Mouse (Mus musculus) heart, embryonic 10.5 days (tissue): Measurements from ENCODE around the gene Tmem135. TPM values are rescaled to one million over a fixed set of nuclear protein-coding genes. Genes with fewer than 3 reads are reported as not detected.

ENCODE experiments used
- DNase-seq: peaks from one replicate; pipeline ENCODE4 v3.0.0-alpha.2; 2017; ENCODE audit warnings: low spot score
- H3K27ac ChIP-seq: fragments of 300-500 bp; sonication (generic); 2 replicates; pipeline ENCODE4 v1.5.1; 2016; ENCODE audit warnings: mild to moderate bottlenecking
- H3K27me3 ChIP-seq: fragments of 300-500 bp; sonication (generic); 2 replicates; pipeline ENCODE4 v1.6.1; 2016; ENCODE audit warnings: mild to moderate bottlenecking; ENCODE audit not compliant: poor library complexity, insufficient read depth, severe bottlenecking
- H3K36me3 ChIP-seq: fragments of 300-500 bp; sonication (generic); 2 replicates; pipeline ENCODE4 v1.6.1; 2016; ENCODE audit warnings: mild to moderate bottlenecking, moderate library complexity
- H3K4me1 ChIP-seq: fragments of 300-500 bp; sonication (generic); 2 replicates; pipeline ENCODE4 v1.6.1; 2016; ENCODE audit warnings: mild to moderate bottlenecking
- H3K4me3 ChIP-seq: fragments of 300-500 bp; sonication (generic); 2 replicates; pipeline ENCODE4 v1.5.1; 2016; ENCODE audit warnings: mild to moderate bottlenecking, moderate library complexity
- H3K9me3 ChIP-seq: fragments of 300-500 bp; sonication (generic); 2 replicates; pipeline ENCODE4 v1.6.1; 2016; ENCODE audit warnings: mild to moderate bottlenecking, moderate library complexity
- WGBS: fragments of 180-500 bp; shearing (Covaris S2); methylation state at CpG from one replicate; pipeline ENCODE4 v1.1.7; 2016; 5-methylcytosine and 5-hydroxymethylcytosine counted together
- polyA plus RNA-seq: library from polyadenylated mRNA; unstranded; fragments of >200 nt; fragmentation: Nextera tagmentation; extraction: Ambion mirVana; gene quantifications from 2 replicates; pipeline ENCODE4 v1.2.1, GENCODE M21; 2016

Tmem135 gene
- polyA plus RNA-seq, 1 experiment from 2014 or later, result 29.2 TPM

GRCm38 (mm10) chr7:89205402-89205801 is 198.6 kb downstream of the Tmem135 start:
- no peak overlapping the region for H3K4me3 ChIP-seq
- H3K36me3 ChIP-seq, result no peaks in the 10 kb centered on the region
- H3K27ac ChIP-seq, result no peak overlapping the region
- no peaks in the 10 kb centered on the region for H3K27me3 ChIP-seq
- H3K9me3 ChIP-seq, result no peaks in the 10 kb centered on the region
- DNase-seq, result no peak
- H3K4me1 ChIP-seq, result 0 out of 2 replicates have a peak, but pooled peaks cover 2% of the 10 kb centered on the region
- 83% methylated on average over 1 of the region's 1 CpGs for WGBS

DNA sequence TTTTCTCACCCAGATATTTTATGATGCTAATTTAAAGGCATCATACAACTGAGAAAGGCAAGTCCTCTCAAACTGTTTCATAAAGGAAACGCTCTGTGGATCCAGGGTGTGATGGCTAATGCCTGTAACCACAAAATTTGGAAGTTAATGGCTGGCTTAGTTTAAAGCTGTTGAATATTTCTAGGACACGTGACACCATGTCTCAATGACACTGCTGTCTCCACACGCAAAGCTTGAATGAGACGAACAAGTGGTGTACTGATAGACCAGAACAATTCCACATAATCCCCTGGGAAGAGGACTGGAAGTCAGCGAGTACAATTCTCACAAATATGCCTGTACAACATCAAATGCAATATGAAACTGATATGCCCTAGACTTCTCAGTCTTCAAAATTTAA is 200.9 kb downstream of the Tmem135 start:
- no peaks in the 10 kb centered on the region for H3K9me3 ChIP-seq
- DNase-seq, result no peak
- 78% methylated on average over 5 of the region's 5 CpGs for WGBS

DNA sequence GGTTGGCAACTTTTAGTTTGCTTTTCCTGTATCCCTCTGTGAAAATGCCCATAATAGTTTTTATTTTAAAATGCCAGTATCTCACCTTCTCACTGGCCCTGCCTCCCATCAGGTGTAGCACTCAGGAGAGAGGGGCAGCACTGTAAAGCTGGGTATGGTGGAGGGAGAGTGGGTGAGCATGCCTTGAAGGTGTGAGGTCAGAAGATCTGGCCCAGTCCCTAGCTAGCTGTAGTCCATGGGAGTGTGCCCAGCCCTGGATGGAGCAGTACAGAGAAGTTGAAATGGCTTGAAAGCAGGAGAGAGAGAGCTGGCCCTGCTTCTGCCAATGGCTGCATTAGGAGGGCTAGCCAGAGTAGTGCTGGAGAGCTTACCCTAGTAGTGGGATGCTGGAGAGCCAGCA is 202.1 kb downstream of the Tmem135 start:
- no peaks in the 10 kb centered on the region for H3K27me3 ChIP-seq
- no peak overlapping the region for H3K4me3 ChIP-seq
- H3K4me1 ChIP-seq, result no peaks in the 10 kb centered on the region
- no peak for DNase-seq
- no peaks in the 10 kb centered on the region for H3K9me3 ChIP-seq
- no peaks in the 10 kb centered on the region for H3K36me3 ChIP-seq
- no peak overlapping the region for H3K27ac ChIP-seq

More for the DNA sequence above, 200.9 kb downstream of the Tmem135 start:
- Histone ChIP-seq H3K36me3 (no peaks in the 10 kb centered on the region), H3K4me1 (no peaks in the 10 kb centered on the region), H3K4me3 (no peak overlapping the region), H3K27me3 (no peaks in the 10 kb centered on the region), H3K27ac (no peak overlapping the region)

GRCm38 (mm10) chr7:89198499-89198898 is 205.5 kb downstream of the Tmem135 start:
- H3K4me3 ChIP-seq, result no peak overlapping the region
- H3K27ac ChIP-seq, result no peak overlapping the region
- no peak for DNase-seq
- 85% methylated on average over 4 of the region's 4 CpGs for WGBS
- 0 out of 2 replicates have a peak, but pooled peaks cover 8% of the 10 kb centered on the region for H3K4me1 ChIP-seq
- no peaks in the 10 kb centered on the region for H3K27me3 ChIP-seq
- H3K36me3 ChIP-seq, result no peaks in the 10 kb centered on the region
- no peaks in the 10 kb centered on the region for H3K9me3 ChIP-seq

- Histone ChIP-seq H3K4me3 (no peak overlapping the region), H3K36me3 (no peaks in the 10 kb centered on the region), H3K9me3 (no peaks in the 10 kb centered on the region), H3K27ac (no peak overlapping the region), H3K4me1 (0 out of 2 replicates have a peak, but pooled peaks cover 8% of the 10 kb centered on the region), H3K27me3 (no peaks in the 10 kb centered on the region)
- no peak for DNase-seq
- 74% methylated on average over 5 of the region's 5 CpGs for WGBS
These were observed 210.6 kb downstream of the Tmem135 start for GRCm38 (mm10) chr7:89193459-89193858.

GRCm38 (mm10) chr7:89183928-89184327 is 220.1 kb downstream of the Tmem135 start:
- Histone ChIP-seq H3K9me3 (no peaks in the 10 kb centered on the region), H3K4me3 (no peak overlapping the region), H3K27me3 (no peaks in the 10 kb centered on the region), H3K36me3 (no peaks in the 10 kb centered on the region), H3K27ac (no peak overlapping the region), H3K4me1 (0 out of 2 replicates have a peak, but pooled peaks cover 4% of the 10 kb centered on the region)
- WGBS, result 64% methylated on average over 4 of the region's 4 CpGs
- no peak for DNase-seq

- 78% methylated on average over 5 of the region's 5 CpGs for WGBS
- H3K27me3 ChIP-seq, result no peaks in the 10 kb centered on the region
- no peak overlapping the region for H3K4me3 ChIP-seq
- no peaks in the 10 kb centered on the region for H3K9me3 ChIP-seq
- no peak for DNase-seq
- H3K4me1 ChIP-seq, result 0 out of 2 replicates have a peak, but pooled peaks cover 4% of the 10 kb centered on the region
- H3K36me3 ChIP-seq, result no peaks in the 10 kb centered on the region
- H3K27ac ChIP-seq, result no peak overlapping the region
These were observed 221.1 kb downstream of the Tmem135 start for GRCm38 (mm10) chr7:89182943-89183342.

- H3K27ac ChIP-seq, result no peak overlapping the region
- no peak for DNase-seq
- H3K36me3 ChIP-seq, result no peaks in the 10 kb centered on the region
- H3K4me1 ChIP-seq, result no peaks in the 10 kb centered on the region
- H3K27me3 ChIP-seq, result no peaks in the 10 kb centered on the region
- WGBS, result 58% methylated on average over 1 of the region's 1 CpGs
- no peaks in the 10 kb centered on the region for H3K9me3 ChIP-seq
- H3K4me3 ChIP-seq, result no peak overlapping the region
These were observed 222.7 kb downstream of the Tmem135 start for GRCm38 (mm10) chr7:89181285-89181684.

DNA sequence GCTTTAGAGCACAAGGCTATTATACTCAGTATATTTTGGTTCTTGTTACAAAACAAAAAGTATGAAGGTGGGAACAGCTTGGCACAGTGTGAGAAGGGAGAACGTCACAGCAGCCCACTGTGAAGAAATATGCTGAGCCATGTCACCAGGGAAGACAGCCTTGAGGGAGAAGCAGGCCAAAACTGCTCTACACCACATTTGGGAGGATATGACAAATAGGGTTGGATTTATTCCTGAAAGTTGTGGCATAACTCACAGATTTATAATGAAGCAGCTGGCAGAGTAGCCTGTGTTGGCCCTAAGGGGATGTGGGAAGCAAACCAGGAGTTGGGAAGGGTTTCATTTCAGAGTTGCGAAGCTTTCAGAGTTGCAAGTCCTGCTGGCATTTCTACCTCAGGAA is 225.4 kb downstream of the Tmem135 start:
- Histone ChIP-seq H3K4me3 (no peak overlapping the region), H3K9me3 (no peaks in the 10 kb centered on the region), H3K27ac (no peak overlapping the region), H3K27me3 (no peaks in the 10 kb centered on the region), H3K36me3 (no peaks in the 10 kb centered on the region), H3K4me1 (no peaks in the 10 kb centered on the region)
- WGBS, result 92% methylated on average over 2 of the region's 2 CpGs
- no peak for DNase-seq

GRCm38 (mm10) chr7:89177926-89178325 is 226.1 kb downstream of the Tmem135 start:
- DNase-seq, result no peak
- H3K4me3 ChIP-seq, result no peak overlapping the region
- H3K27me3 ChIP-seq, result no peaks in the 10 kb centered on the region
- no peak overlapping the region for H3K27ac ChIP-seq
- no peaks in the 10 kb centered on the region for H3K36me3 ChIP-seq
- no peaks in the 10 kb centered on the region for H3K9me3 ChIP-seq
- H3K4me1 ChIP-seq, result no peaks in the 10 kb centered on the region

GRCm38 (mm10) chr7:89174430-89174829 is 229.6 kb downstream of the Tmem135 start:
- Histone ChIP-seq H3K27me3 (no peaks in the 10 kb centered on the region), H3K27ac (no peak overlapping the region), H3K4me1 (no peaks in the 10 kb centered on the region), H3K9me3 (no peaks in the 10 kb centered on the region), H3K36me3 (no peaks in the 10 kb centered on the region), H3K4me3 (no peak overlapping the region)
- WGBS, result 85% methylated on average over 4 of the region's 4 CpGs
- DNase-seq, result no peak

DNA sequence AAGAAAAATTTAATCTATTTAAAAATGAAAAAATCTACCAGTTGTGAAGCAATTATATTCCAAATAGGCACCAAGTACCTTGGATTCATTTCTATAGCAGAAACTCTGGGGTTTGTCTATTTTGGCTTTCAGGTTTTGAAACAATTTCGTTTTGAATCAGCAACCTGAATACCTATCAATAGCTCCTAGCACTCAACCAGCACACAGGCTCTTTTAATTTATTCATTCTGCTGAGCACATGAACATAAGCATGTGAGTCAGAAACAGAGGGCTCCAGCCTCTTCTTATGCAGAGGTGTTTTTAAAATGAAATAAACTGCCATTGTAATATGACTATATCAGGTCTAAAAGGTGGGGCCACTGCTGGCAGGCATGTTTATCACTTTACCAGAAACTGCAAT is 231.0 kb downstream of the Tmem135 start:
- Histone ChIP-seq H3K27ac (no peak overlapping the region), H3K9me3 (no peaks in the 10 kb centered on the region), H3K36me3 (no peaks in the 10 kb centered on the region), H3K4me1 (no peaks in the 10 kb centered on the region), H3K27me3 (no peaks in the 10 kb centered on the region), H3K4me3 (no peak overlapping the region)
- no peak for DNase-seq
- WGBS, result 82% methylated on average over 1 of the region's 1 CpGs

DNA sequence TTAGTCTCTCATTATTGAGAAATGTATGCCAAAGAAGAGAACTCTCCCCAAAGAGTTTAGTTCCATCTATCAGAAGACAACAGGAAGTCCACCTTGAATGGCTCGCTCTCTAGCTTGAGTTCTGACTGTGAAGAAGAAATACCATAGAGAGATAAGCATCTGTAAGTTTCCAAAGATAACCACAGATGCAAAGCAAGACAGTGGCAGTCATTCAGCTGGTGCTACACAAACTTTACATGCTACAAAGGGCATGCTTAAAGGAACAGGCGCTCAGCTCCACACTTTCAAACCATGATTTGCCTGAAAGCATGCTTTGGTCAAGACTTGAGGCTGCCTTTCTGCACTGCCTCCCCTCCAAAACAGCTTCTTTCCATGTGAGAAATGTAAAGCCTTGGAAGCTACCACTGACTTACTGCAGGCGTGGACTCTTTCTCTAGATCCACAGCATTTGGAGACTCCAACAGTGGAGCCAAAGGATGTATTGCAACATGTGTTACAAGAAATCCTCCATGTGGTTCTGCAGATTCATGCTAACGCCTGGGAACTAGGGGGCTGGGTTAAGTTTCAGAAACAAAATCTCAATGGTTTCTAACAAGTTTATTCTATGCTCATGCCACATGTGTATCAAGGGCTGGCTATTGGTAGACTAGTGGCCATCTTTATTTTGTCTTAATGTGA is 232.1 kb downstream of the Tmem135 start:
- Histone ChIP-seq H3K36me3 (no peaks in the 10 kb centered on the region), H3K9me3 (no peaks in the 10 kb centered on the region), H3K27me3 (no peaks in the 10 kb centered on the region), H3K27ac (no peak overlapping the region), H3K4me3 (no peak overlapping the region), H3K4me1 (no peaks in the 10 kb centered on the region)
- WGBS, result 86% methylated on average over 4 of the region's 4 CpGs
- no peak for DNase-seq

- WGBS, result 44% methylated on average over 2 of the region's 2 CpGs
- H3K36me3 ChIP-seq, result no peaks in the 10 kb centered on the region
These were observed 235.4 kb downstream of the Tmem135 start for GRCm38 (mm10) chr7:89168606-89169005.

More at GRCm38 (mm10) chr7:89168606-89169005, 235.4 kb downstream of the Tmem135 start:
- no peak for DNase-seq
- no peaks in the 10 kb centered on the region for H3K9me3 ChIP-seq
- no peak overlapping the region for H3K27ac ChIP-seq
- no peaks in the 10 kb centered on the region for H3K4me1 ChIP-seq
- no peaks in the 10 kb centered on the region for H3K27me3 ChIP-seq
- no peak overlapping the region for H3K4me3 ChIP-seq
